Mouse (Mus musculus) heart, postnatal 25 days (tissue): Measurements from ENCODE around the gene Pxn. TPM values are rescaled to one million over a fixed set of nuclear protein-coding genes. Genes with fewer than 3 reads are reported as not detected.
"Not testable (repeated sequence)": the region's sequence is repeated elsewhere in the genome, so short reads cannot be mapped to it uniquely, and the experiment has no call there.

ENCODE experiments used
- DNase-seq: peaks from one replicate; pipeline ENCODE4 v3.0.0; 2022; ENCODE audit warnings: low spot score
- intact Hi-C: fragments of 180-260 bp; cut with DNase I; formaldehyde crosslinking; loops from one replicate; pipeline ENCODE4 v1.15.1; 2025
- total RNA-seq, 2 experiments: library from RNA; stranded (reverse); gene quantifications; 2 replicates each; pipeline ENCODE4 v1.2.3; 2021

The Pxn gene
- total RNA-seq, 2 experiments from 2014 or later = 34.4 to 39.5 TPM

GRCm38 (mm10) chr5:115485489-115486205, 20.8 kb upstream of the Pxn start:
- intact Hi-C loops = no loop called here

GRCm38 (mm10) chr5:115486726-115487125, 19.8 kb upstream of the Pxn start:
- intact Hi-C loops = no loop called here
- DNase-seq = no peak

More at GRCm38 (mm10) chr5:115485489-115486205, 20.8 kb upstream of the Pxn start:
- no peak for DNase-seq

GRCm38 (mm10) chr5:115487353-115487752, 19.1 kb upstream of the Pxn start:
- DNase-seq = no peak
- intact Hi-C loops = no loop called here

- DNase-seq = no peak
- intact Hi-C loops = no loop called here
Measured at GRCm38 (mm10) chr5:115487942-115488580, 18.4 kb upstream of the Pxn start.

- intact Hi-C loops = no loop called here
- peak; percentile 75 for DNase-seq
Measured at GRCm38 (mm10) chr5:115488841-115489698, 17.4 kb upstream of the Pxn start.

GRCm38 (mm10) chr5:115489699-115490637, 16.5 kb upstream of the Pxn start:
- DNase-seq = peak; percentile 80
- intact Hi-C loops = loop anchor here (5.0 kb wide), 1 partner anchor 142 kb away; the partner anchor contains the start of gene Rab35

- no peak for DNase-seq
- intact Hi-C loops = loop anchor here (5.0 kb wide), 1 partner anchor 142 kb away; the partner anchor contains the start of gene Rab35
Measured at GRCm38 (mm10) chr5:115490638-115491000, 15.9 kb upstream of the Pxn start.

- intact Hi-C loops = loop anchor here (5.0 kb wide), 1 partner anchor 141 kb away; the partner anchor contains the start of gene Rab35
Measured at GRCm38 (mm10) chr5:115491076-115491475, 15.4 kb upstream of the Pxn start.

GRCm38 (mm10) chr5:115491771-115492322, 14.6 kb upstream of the Pxn start:
- intact Hi-C loops = loop anchor here (5.0 kb wide), 1 partner anchor 140 kb away; the partner anchor contains the start of gene Rab35
- peak; percentile 73 for DNase-seq

More at GRCm38 (mm10) chr5:115491076-115491475, 15.4 kb upstream of the Pxn start:
- no peak for DNase-seq

- intact Hi-C loops = loop anchor here (5.0 kb wide), 1 partner anchor 139 kb away; the partner anchor contains the start of gene Rab35
Measured at GRCm38 (mm10) chr5:115492711-115493335, 13.7 kb upstream of the Pxn start.

GRCm38 (mm10) chr5:115493441-115493840, 13.0 kb upstream of the Pxn start:
- no peak for DNase-seq
- intact Hi-C loops = loop anchor here (5.0 kb wide), 1 partner anchor 139 kb away; the partner anchor contains the start of gene Rab35

More at GRCm38 (mm10) chr5:115492711-115493335, 13.7 kb upstream of the Pxn start:
- no peak for DNase-seq

GRCm38 (mm10) chr5:115495618-115496017, 10.9 kb upstream of the Pxn start:
- DNase-seq, intact Hi-C loops: not testable (repeated sequence)

- no peak for DNase-seq
- intact Hi-C loops = no loop called here
Measured at GRCm38 (mm10) chr5:115497033-115497432, 9.4 kb upstream of the Pxn start.

- intact Hi-C loops = no loop called here
Measured at GRCm38 (mm10) chr5:115498307-115499240, 7.9 kb upstream of the Pxn start.

GRCm38 (mm10) chr5:115500383-115500935, 6.0 kb upstream of the Pxn start:
- intact Hi-C loops = no loop called here
- no peak for DNase-seq

More at GRCm38 (mm10) chr5:115498307-115499240, 7.9 kb upstream of the Pxn start:
- no peak for DNase-seq

GRCm38 (mm10) chr5:115503035-115503434, 3.4 kb upstream of the Pxn start:
- intact Hi-C loops = no loop called here
- DNase-seq = no peak

- DNase-seq = not testable (repeated sequence)
- intact Hi-C loops = loop anchor here (1.0 kb wide), 2 partner anchors 33 to 51 kb away; no protein-coding TSS in a partner anchor
Measured at GRCm38 (mm10) chr5:115505617-115506016, 859 bp upstream of the Pxn start.
